In the genomic region with DNA sequence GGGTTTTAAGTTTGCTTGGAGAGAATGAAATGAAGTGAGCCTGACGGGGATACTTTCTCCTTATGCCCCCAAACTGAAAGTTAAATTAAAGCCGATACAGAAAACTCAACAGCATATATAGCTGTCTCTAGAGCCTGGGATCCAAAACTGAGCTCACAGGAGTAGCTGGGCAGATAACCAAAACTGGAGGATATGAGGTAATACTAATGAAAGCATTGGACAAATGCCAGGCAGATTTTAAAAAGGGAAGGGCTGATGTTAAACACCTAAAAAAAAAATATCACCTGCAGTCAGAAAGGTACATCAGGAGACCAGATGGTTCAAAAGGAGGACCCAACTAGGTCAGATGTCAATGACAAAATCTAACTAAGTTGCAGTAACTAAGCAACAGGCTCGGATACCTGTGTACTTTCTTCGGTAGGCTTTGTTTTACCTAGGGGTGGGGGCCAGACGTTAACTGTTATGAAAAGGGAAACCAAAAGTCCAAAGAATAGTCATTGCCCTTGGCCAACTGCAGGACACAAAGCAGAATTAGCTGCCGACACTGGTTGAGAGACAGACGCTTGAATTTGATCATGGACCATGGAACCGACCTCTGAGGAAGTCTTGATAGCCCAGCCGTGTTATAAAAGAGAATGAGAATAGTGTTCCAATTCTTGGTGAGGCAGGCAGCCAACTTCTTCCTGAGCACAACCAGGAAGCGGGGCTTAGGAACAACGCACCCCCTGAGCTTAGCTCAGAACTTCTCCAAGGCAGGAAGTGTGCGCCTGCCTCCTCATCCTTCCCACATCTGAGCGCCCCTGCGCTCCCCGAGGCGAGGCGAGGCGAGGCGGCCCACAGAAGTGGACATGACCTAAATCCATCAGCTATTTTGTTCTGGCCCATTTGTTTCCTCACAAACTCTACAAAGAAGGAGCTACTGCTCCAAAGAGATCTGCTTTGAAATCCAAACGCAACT, we compare ENCODE assay signal across 10 mouse cellular contexts. TPM values are rescaled to one million over a fixed set of nuclear protein-coding genes. Genes with fewer than 3 reads are reported as not detected.
A peak's percentile ranks its signal among the peaks of the same experiment; 100 is the strongest.
DNase-seq lines count a peak whose midpoint lies in the region; ATAC-seq and TF ChIP-seq lines count a peak whose summit lies in the region.
"Had no signal": no experiment of that assay in that cellular context is flagged by ENCODE, and none has a peak within 500 bp of the region (broad histone marks: within the 10 kb centered on the region; RNA-seq: fewer than 3 reads in every experiment).

No protein-coding gene starts in this region.

- DNase-seq in heart, adult 9 months (ENCODE audit: low spot score in 2 of 2): peak; percentile 12 to 15
- no peak for DNase-seq in G1E (ENCODE audit: low spot score)
- no peak for DNase-seq in liver, embryonic 14.5 days (ENCODE audit: low read depth in 3 of 3, low spot score in 3 of 3)
- DNase-seq in hindbrain, postnatal 0 days (ENCODE audit: low spot score): no peak
- no peak for DNase-seq in layer of hippocampus, adult 9-10 months (ENCODE audit: low spot score)

- no peak for TF ChIP-seq EP300 in liver, embryonic 14.5 days (IDR thresholded peaks at IDR 0.05; ENCODE audit: low read depth)

- H3K9ac ChIP-seq in heart, embryonic 12.5 days: no peak overlapping the region
- no peak overlapping the region; the same call in 1 of the 2 replicates for H3K9ac ChIP-seq in liver, embryonic 14.5 days (replicated peaks)
- no peak overlapping the region for H3K9ac ChIP-seq in hindbrain, postnatal 0 days (replicated peaks; ENCODE audit: low read length)

- H3K27me3 ChIP-seq in heart, embryonic 12.5 days (replicated peaks): peaks cover 24% of the 10 kb centered on the region
- H3K27me3 ChIP-seq in G1E (ENCODE audit: insufficient read depth, low read length): no peaks in the 10 kb centered on the region
- H3K27me3 ChIP-seq in liver, embryonic 14.5 days (ENCODE audit: control insufficient read depth, insufficient read depth, low read length): no peaks in the 10 kb centered on the region
- H3K27me3 ChIP-seq in hindbrain, postnatal 0 days (ENCODE audit: insufficient read depth, low read length): no peaks in the 10 kb centered on the region; the same call in 1 of the 2 replicates

- H3K4me1 ChIP-seq in heart, embryonic 12.5 days (replicated peaks): peaks cover 10% of the 10 kb centered on the region
- peaks cover 75% of the 10 kb centered on the region for H3K4me1 ChIP-seq in G1E (ENCODE audit: insufficient read depth, low read depth, low read length)
- peaks cover 3% of the 10 kb centered on the region; the same call in 1 of the 2 replicates for H3K4me1 ChIP-seq in cortical plate, adult 2 months (ENCODE audit: control insufficient read depth, insufficient read depth, low read length)
- H3K4me1 ChIP-seq in liver, embryonic 14.5 days (replicated peaks; ENCODE audit: control insufficient read depth in 2 of 2, insufficient read depth in 2 of 2, low read length in 1 of 2): peaks cover 27 to 31% of the 10 kb centered on the region in 2 experiments
- H3K4me1 ChIP-seq in hindbrain, postnatal 0 days (ENCODE audit: insufficient read depth, low read length): peaks cover 8% of the 10 kb centered on the region; the same call in 1 of the 2 replicates

- H3K36me3 ChIP-seq in heart, embryonic 12.5 days: no peaks in the 10 kb centered on the region
- peaks cover 47% of the 10 kb centered on the region for H3K36me3 ChIP-seq in G1E (replicated peaks)
- peaks cover 6% of the 10 kb centered on the region; the same call in 1 of the 2 replicates for H3K36me3 ChIP-seq in liver, embryonic 14.5 days (replicated peaks; ENCODE audit: control insufficient read depth, insufficient read depth, low read depth)
- H3K36me3 ChIP-seq in hindbrain, postnatal 0 days (ENCODE audit: insufficient read depth, low read length): no peaks in the 10 kb centered on the region
- H3K36me3 ChIP-seq: midbrain, embryonic 10.5 days had no signal

- WGBS in heart, embryonic 12.5 days: 63% methylated on average over 20 of the region's 20 CpGs
- 63% methylated on average over 20 of the region's 20 CpGs for WGBS in liver, embryonic 14.5 days (ENCODE audit: insufficient replicate concordance)
- 70% methylated on average over 20 of the region's 20 CpGs for WGBS in hindbrain, postnatal 0 days

- ATAC-seq in heart, embryonic 12.5 days (ENCODE audit: insufficient number of reproducible peaks, low FRiP score): no peak
- ATAC-seq in G1E (ENCODE audit: extremely low read depth, insufficient number of reproducible peaks, low FRiP score, poor library complexity, severe bottlenecking): no peak
- no peak for ATAC-seq in liver, embryonic 14.5 days (ENCODE audit: insufficient read depth)
- no peak for ATAC-seq in hindbrain, postnatal 0 days
- no peak for ATAC-seq in activated CD4-positive, CD25-positive, alpha-beta regulatory T cell, adult 4 months
- ATAC-seq: intestine, embryonic 16.5 days had no signal

- no peak overlapping the region for H3K4me2 ChIP-seq in heart, embryonic 12.5 days
- peak overlapping the region; percentile 94 for H3K4me2 ChIP-seq in liver, embryonic 14.5 days (ENCODE audit: low read depth)
- no peak overlapping the region for H3K4me2 ChIP-seq in hindbrain, postnatal 0 days (ENCODE audit: low read depth, low read length)

- no peaks in the 10 kb centered on the region for H3K9me3 ChIP-seq in heart, embryonic 12.5 days (replicated peaks)
- H3K9me3 ChIP-seq in G1E (replicated peaks): no peaks in the 10 kb centered on the region
- H3K9me3 ChIP-seq in liver, embryonic 14.5 days (ENCODE audit: control insufficient read depth, low read length): no peaks in the 10 kb centered on the region
- H3K9me3 ChIP-seq in hindbrain, postnatal 0 days (ENCODE audit: low read length): no peaks in the 10 kb centered on the region
- H3K9me3 ChIP-seq: midbrain, embryonic 10.5 days had no signal

- no peak overlapping the region for H3K27ac ChIP-seq in heart, embryonic 12.5 days (ENCODE audit: poor library complexity, severe bottlenecking)
- H3K27ac ChIP-seq in cortical plate, adult 2 months (ENCODE audit: insufficient read depth, low read length): peak overlapping the region; percentile 64
- H3K27ac ChIP-seq in liver, embryonic 14.5 days: no peak overlapping the region
- no peak overlapping the region for H3K27ac ChIP-seq in hindbrain, postnatal 0 days
- H3K27ac ChIP-seq: midbrain, embryonic 10.5 days had no signal

- no peak for TF ChIP-seq CTCF in G1E (IDR thresholded peaks at IDR 0.05; ENCODE audit: low read depth, low read length)
- TF ChIP-seq CTCF in cortical plate, adult 2 months (IDR thresholded peaks at IDR 0.05; ENCODE audit: extremely low read depth, insufficient read depth, low read length): no peak
- TF ChIP-seq CTCF in liver, embryonic 14.5 days (IDR thresholded peaks at IDR 0.05; ENCODE audit: low read depth): no peak
- no peak for TF ChIP-seq CTCF in hindbrain, postnatal 0 days (IDR thresholded peaks at IDR 0.05; ENCODE audit: low read depth)

- 0 out of 2 replicates have a peak, but pooled peaks have one; percentile 12 for TF ChIP-seq POLR2A in cortical plate, adult 2 months (IDR thresholded peaks at IDR 0.05; ENCODE audit: extremely low read depth, insufficient read depth, low read length)

- no peak overlapping the region for H3K4me3 ChIP-seq in heart, embryonic 12.5 days
- H3K4me3 ChIP-seq in G1E (ENCODE audit: low read depth, low read length): peak overlapping the region; percentile 93; the same call in 1 of the 2 replicates
- H3K4me3 ChIP-seq in cortical plate, adult 2 months (ENCODE audit: insufficient read depth, low read length): no peak overlapping the region
- peak overlapping the region in 1 of 2 experiments; percentile 8; a peak in 1 of 4 replicates for H3K4me3 ChIP-seq in liver, embryonic 14.5 days (ENCODE audit: insufficient read depth in 1 of 2, low read depth in 2 of 2, low read length in 2 of 2)
- no peak overlapping the region for H3K4me3 ChIP-seq in hindbrain, postnatal 0 days (ENCODE audit: low read length)
- H3K4me3 ChIP-seq: midbrain, embryonic 10.5 days had no signal

RNA-seq across cellular contexts. Expression of gene Tmem56, which starts 24.1 kb away (rescaled TPM):
- polyA plus RNA-seq in heart, embryonic 12.5 days (2016; fragmentation: Nextera tagmentation; extraction: Ambion mirVana): 1.4 and 2.3 TPM in 2 replicates
- total RNA-seq in G1E (2014; fragmentation: Nextera tagmentation): 88.9 and 91.0 TPM in 2 replicates
- 33.6 and 34.1 TPM in 2 replicates for total RNA-seq in G1E (2017)
- polyA plus RNA-seq in G1E (2012): 6.7 TPM in 2 replicates
- polyA plus RNA-seq in cortical plate, adult 2 months (2012; rRNA removed): 23.3 and 25.2 TPM in 2 replicates
- 11.8 and 13.5 TPM in 2 replicates for polyA plus RNA-seq in liver, embryonic 14.5 days (2012; rRNA removed)
- polyA plus RNA-seq in liver, embryonic 14.5 days (2014; fragmentation: Nextera tagmentation; extraction: Ambion mirVana): 25.3 and 25.9 TPM in 2 replicates
- 8.1 and 13.5 TPM in 2 replicates for total RNA-seq in hindbrain, postnatal 0 days (2014; rRNA removed)
- polyA plus RNA-seq in hindbrain, postnatal 0 days (2015; fragmentation: Nextera tagmentation; extraction: Ambion mirVana): 3.8 and 3.9 TPM in 2 replicates
- polyA plus RNA-seq in activated CD4-positive, CD25-positive, alpha-beta regulatory T cell, adult 4 months (2017; shearing (Covaris generic)): under 1 TPM in 1 of 2 experiments, not detected in 1; 0.11 TPM

RNA-seq across cellular contexts. Expression of gene Alg14, which starts 32.8 kb away (rescaled TPM):
- polyA plus RNA-seq in heart, embryonic 12.5 days (2016; fragmentation: Nextera tagmentation; extraction: Ambion mirVana): 36.4 and 39.5 TPM in 2 replicates
- total RNA-seq in G1E (2014; fragmentation: Nextera tagmentation) (29.9 and 44.2 TPM in 2 replicates), G1E (2017) (9.2 and 9.4 TPM in 2 replicates)
- 3.5 and 6.2 TPM in 2 replicates for polyA plus RNA-seq in G1E (2012)
- polyA plus RNA-seq in cortical plate, adult 2 months (2012; rRNA removed): 15.2 and 20.2 TPM in 2 replicates
- 6.5 and 10.4 TPM in 2 replicates for polyA plus RNA-seq in liver, embryonic 14.5 days (2012; rRNA removed)
- 16.2 and 18.8 TPM in 2 replicates for polyA plus RNA-seq in liver, embryonic 14.5 days (2014; fragmentation: Nextera tagmentation; extraction: Ambion mirVana)
- 26.6 and 30.3 TPM in 2 replicates for total RNA-seq in hindbrain, postnatal 0 days (2014; rRNA removed)
- 35.3 and 39.5 TPM in 2 replicates for polyA plus RNA-seq in hindbrain, postnatal 0 days (2015; fragmentation: Nextera tagmentation; extraction: Ambion mirVana)
- 10 to 100 TPM; 13.7 to 21.5 TPM for polyA plus RNA-seq in activated CD4-positive, CD25-positive, alpha-beta regulatory T cell, adult 4 months (2017; shearing (Covaris generic))

Comparison
In these comparisons a context has a peak if more than half of its experiments do, and no peak if none do; other contexts are left out.
1. DNase-seq: peak in heart, adult 9 months (2 of 2); none in G1E (single experiment), liver, embryonic 14.5 days (0 of 3), hindbrain, postnatal 0 days (single experiment) and layer of hippocampus, adult 9-10 months (single experiment).